Mouse (Mus musculus) liver, embryonic 15.5 days (tissue): ENCODE data around the gene Ubl4b. TPM values are rescaled to one million over a fixed set of nuclear protein-coding genes. Genes with fewer than 3 reads are reported as not detected.

ENCODE experiments used
- ATAC-seq: fragments of 200-750 bp; cut with Nextera tagmentation; 2 replicates; pipeline ENCODE4 v1.8.0; 2017; ENCODE audit warnings: moderate number of reproducible peaks, mild to moderate bottlenecking, moderate library complexity; ENCODE audit not compliant: insufficient read depth
- H3K27ac ChIP-seq: fragments of 300-500 bp; sonication (generic); replicated peaks from 2 replicates; pipeline ENCODE4 v1.5.1; 2015; ENCODE audit warnings: mild to moderate bottlenecking, inconsistent platforms
- H3K27me3 ChIP-seq: fragments of 300-500 bp; sonication (generic); 2 replicates; pipeline ENCODE4 v1.6.1; 2015; ENCODE audit warnings: mild to moderate bottlenecking, inconsistent platforms
- H3K36me3 ChIP-seq: fragments of 300-500 bp; sonication (generic); replicated peaks from 2 replicates; pipeline ENCODE4 v1.6.1; 2015; ENCODE audit warnings: moderate library complexity, mild to moderate bottlenecking, inconsistent platforms
- H3K4me1 ChIP-seq: fragments of 300-500 bp; sonication (generic); replicated peaks from 2 replicates; pipeline ENCODE4 v1.6.1; 2015; ENCODE audit warnings: inconsistent platforms
- H3K4me2 ChIP-seq: fragments of 300-500 bp; sonication (generic); 2 replicates; pipeline ENCODE4 v1.6.1; 2015; ENCODE audit warnings: moderate library complexity, mild to moderate bottlenecking, inconsistent platforms
- H3K4me3 ChIP-seq: fragments of 300-500 bp; sonication (generic); replicated peaks from 2 replicates; pipeline ENCODE4 v1.5.1; 2015; ENCODE audit warnings: mild to moderate bottlenecking, inconsistent platforms
- H3K9ac ChIP-seq: fragments of 300-500 bp; sonication (generic); 2 replicates; pipeline ENCODE4 v1.6.1; 2015; ENCODE audit warnings: moderate library complexity, mild to moderate bottlenecking, inconsistent platforms
- H3K9me3 ChIP-seq: fragments of 300-500 bp; sonication (generic); replicated peaks from 2 replicates; pipeline ENCODE4 v1.6.1; 2016; ENCODE audit warnings: inconsistent platforms
- WGBS: fragments of 180-500 bp; shearing (Covaris S2); methylation state at CpG from one replicate; pipeline ENCODE4 v1.1.7; 2015; ENCODE audit warnings: mixed read lengths; ENCODE audit not compliant: insufficient replicate concordance; 5-methylcytosine and 5-hydroxymethylcytosine counted together
- polyA plus RNA-seq: library from polyadenylated mRNA; unstranded; fragments of >200 nt; fragmentation: Nextera tagmentation; extraction: Ambion mirVana; gene quantifications from 2 replicates; pipeline ENCODE4 v1.2.1, GENCODE M21; 2015

Ubl4b gene
- polyA plus RNA-seq, 1 experiment from 2014 or later = not detected

DNA sequence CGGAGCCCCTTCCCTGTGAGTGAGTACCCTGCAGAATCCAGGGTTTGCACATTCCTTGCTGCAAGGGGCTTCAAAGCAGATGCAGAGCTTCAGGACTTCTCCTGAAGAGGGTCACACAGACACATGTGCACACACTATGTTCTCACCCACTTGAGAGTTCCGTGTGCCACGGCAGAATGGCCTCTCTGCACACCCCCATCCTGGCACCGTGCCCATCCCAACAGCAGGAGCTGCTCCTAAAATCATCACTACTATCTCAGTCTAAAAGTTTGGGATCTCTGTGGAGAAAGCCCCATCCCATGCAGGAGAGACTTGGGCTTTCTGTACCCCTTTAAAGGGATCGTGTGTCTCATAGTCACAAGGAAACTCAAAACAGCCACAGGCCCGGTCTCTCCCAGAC, 31.6 kb upstream of the Ubl4b start:
- Histone ChIP-seq H3K4me1 (no peaks in the 10 kb centered on the region), H3K4me3 (no peak overlapping the region), H3K27me3 (peaks cover 98% of the 10 kb centered on the region), H3K4me2 (no peak overlapping the region), H3K36me3 (no peaks in the 10 kb centered on the region), H3K27ac (no peak overlapping the region), H3K9me3 (no peaks in the 10 kb centered on the region), H3K9ac (no peak overlapping the region)
- no peak for ATAC-seq
- 60% methylated on average over 6 of the region's 6 CpGs for WGBS

DNA sequence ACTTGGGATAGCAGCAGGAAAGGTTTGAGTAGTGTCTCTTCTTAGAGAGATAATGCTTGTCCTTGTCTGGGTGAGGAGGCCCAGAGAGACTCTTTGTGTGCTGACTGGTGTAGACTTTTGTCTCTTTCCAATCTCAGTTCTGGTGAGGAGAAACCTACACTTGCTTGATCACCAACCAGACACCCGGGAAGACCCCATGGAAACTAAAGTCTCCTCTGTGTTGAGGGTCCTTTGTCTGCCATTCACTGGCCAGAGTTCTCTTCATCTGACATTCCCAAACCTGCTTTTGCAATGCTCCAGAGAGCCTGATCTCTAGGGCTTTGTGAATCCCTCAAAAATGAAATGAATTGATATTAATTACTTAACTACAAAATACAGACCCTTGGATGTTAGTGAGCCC, 29.0 kb upstream of the Ubl4b start:
- Histone ChIP-seq H3K4me1 (no peaks in the 10 kb centered on the region), H3K9ac (no peak overlapping the region), H3K4me3 (no peak overlapping the region), H3K27me3 (peaks cover 100% of the 10 kb centered on the region), H3K4me2 (no peak overlapping the region), H3K36me3 (no peaks in the 10 kb centered on the region), H3K9me3 (no peaks in the 10 kb centered on the region), H3K27ac (no peak overlapping the region)
- ATAC-seq = no peak
- 15% methylated on average over 1 of the region's 1 CpGs for WGBS

DNA sequence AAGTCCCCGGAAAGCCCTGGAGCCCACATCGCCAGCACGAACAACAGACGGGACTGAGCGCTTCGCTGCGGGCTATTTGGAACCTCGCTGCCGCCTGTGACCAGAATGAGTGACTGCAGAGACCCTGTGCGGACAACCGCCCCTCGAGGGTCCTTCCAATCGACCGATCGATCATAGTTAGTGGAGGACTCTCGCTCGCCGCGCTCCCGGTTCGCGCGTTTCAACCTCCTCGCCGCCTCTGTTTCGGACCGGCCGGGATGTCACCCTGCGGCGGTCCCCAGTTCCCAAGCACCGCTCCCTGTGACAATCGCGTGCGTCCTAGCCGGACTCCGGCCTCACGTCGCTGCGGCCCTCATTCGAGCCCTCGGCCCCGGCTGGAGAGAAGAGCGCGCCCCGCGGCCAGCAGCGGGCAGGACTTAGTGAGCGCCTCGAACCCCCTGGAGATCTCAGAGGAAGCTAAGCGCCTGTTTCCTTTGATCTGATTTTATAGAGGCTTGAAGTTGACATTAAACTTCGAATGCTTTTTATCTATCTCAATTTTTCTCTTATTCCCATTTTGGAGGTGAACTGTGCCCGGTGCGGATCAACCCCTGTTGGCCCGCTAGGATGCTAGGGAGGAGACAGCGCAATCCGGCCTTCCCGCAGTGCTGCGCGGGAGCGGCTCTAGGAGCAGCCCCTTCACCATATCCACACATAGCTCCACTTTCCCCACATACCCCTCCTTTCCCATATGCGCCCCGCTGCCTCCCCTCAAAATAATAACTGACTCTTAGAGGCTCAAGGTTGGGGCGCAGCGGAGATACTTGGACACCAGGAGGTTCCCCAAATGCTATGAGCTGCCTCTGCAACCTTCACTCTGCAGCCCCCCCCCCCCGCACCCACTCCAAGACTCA, 28.2 kb upstream of the Ubl4b start:
- H3K4me2 ChIP-seq = peak overlapping the region; percentile 39

DNA sequence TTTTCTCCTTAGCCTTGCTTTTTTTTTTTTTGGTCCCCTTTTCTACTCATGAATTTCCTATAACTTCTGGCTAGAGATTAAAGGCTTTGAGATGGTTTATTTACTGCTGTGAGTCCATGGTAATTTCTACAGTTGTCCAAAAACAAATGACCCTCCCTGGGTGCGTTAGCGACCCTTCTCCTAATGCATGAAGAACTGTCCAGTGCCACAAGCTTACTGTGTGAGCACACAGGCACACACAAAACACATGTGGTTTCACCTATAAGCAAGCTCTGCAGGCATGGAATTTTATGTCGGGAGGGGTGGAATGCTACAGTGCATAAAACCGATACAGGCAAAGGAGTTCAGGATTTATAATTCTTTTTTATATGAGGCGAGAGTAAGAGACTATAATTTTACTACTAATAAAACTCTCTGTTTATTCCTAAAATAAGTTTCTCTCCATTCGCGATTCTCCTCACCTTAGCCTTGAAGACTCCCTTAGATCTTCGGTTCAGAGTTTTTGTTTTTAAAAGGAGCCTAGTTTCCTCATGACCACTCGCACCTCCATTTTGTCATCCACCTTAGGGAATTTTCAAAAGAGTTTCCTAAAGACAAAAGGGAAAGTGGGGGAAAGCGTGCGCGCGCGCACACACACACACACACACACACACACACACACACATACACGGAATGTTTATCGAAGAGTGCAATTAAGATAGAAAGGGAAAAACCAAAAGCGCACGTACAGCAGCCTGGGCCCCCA, 27.4 kb upstream of the Ubl4b start:
- 3% methylated on average over 18 of the region's 18 CpGs for WGBS
- no peaks in the 10 kb centered on the region for H3K36me3 ChIP-seq
- peaks cover 12% of the 10 kb centered on the region for H3K4me1 ChIP-seq
- peak overlapping the region; percentile 17; the same call in 1 of the 2 replicates for H3K4me3 ChIP-seq
- H3K9me3 ChIP-seq = no peaks in the 10 kb centered on the region
- ATAC-seq = no peak
- no peak overlapping the region for H3K9ac ChIP-seq
- H3K27ac ChIP-seq = no peak overlapping the region
- H3K4me2 ChIP-seq = peak overlapping the region; percentile 39
- peaks cover 92% of the 10 kb centered on the region for H3K27me3 ChIP-seq

More for the DNA sequence above, 28.2 kb upstream of the Ubl4b start:
- peak overlapping the region; percentile 17 for H3K4me3 ChIP-seq
- 2% methylated on average over 65 of the region's 65 CpGs for WGBS
- no peak overlapping the region for H3K27ac ChIP-seq
- H3K9me3 ChIP-seq = no peaks in the 10 kb centered on the region
- H3K9ac ChIP-seq = no peak overlapping the region
- H3K4me1 ChIP-seq = peaks cover 4% of the 10 kb centered on the region
- H3K27me3 ChIP-seq = peaks cover 99% of the 10 kb centered on the region
- ATAC-seq = no peak
- H3K36me3 ChIP-seq = no peaks in the 10 kb centered on the region

DNA sequence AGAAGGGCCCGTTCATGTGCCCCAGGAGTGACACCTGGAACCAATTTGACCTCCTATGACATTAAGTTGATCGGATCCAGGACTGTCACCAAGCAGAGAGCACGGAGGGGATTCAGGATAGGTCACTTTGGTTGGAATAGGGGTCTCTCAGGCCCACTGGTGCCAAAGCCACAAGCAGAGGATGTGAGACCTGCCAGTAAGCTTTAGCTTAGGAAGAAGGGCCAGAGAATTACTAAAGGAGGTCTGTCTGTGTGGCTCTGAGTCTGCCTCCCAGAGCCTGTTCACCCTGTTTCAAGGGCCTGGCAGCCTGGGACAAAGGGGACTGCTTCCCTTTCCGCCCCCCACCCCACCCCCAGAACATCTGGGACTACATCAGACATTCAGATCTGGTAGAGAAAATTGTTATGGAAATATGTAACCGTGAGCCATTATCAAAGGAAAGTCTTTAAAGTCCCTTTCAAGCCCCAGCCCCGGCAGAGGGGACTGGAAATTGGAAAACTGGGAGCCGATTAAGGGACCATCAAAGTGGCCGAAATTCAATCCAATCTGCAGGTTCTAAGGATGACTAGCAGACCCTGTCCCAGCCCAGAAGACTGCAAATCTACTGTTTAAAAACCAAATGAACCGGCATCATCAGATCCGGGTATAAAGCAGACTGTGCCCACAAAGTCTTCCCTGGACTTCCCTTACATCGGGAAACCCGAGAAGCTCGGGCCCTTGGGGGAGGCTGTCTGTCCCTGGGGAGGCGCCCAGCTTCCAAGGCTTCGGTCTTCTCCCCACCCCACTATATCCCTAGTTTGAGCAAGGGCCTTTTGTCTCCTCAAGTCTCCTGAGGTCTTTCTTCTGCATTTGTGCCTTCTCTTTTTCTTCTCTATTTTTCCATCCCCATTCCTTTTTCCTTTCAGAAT, 26.5 kb upstream of the Ubl4b start:
- ATAC-seq = no peak
- peaks cover 82% of the 10 kb centered on the region for H3K27me3 ChIP-seq
- WGBS = 6% methylated on average over 15 of the region's 15 CpGs
- no peak overlapping the region for H3K4me3 ChIP-seq
- H3K9me3 ChIP-seq = no peaks in the 10 kb centered on the region
- H3K9ac ChIP-seq = no peak overlapping the region
- H3K4me1 ChIP-seq = peaks cover 12% of the 10 kb centered on the region
- H3K36me3 ChIP-seq = no peaks in the 10 kb centered on the region
- no peak overlapping the region for H3K4me2 ChIP-seq
- H3K27ac ChIP-seq = no peak overlapping the region

DNA sequence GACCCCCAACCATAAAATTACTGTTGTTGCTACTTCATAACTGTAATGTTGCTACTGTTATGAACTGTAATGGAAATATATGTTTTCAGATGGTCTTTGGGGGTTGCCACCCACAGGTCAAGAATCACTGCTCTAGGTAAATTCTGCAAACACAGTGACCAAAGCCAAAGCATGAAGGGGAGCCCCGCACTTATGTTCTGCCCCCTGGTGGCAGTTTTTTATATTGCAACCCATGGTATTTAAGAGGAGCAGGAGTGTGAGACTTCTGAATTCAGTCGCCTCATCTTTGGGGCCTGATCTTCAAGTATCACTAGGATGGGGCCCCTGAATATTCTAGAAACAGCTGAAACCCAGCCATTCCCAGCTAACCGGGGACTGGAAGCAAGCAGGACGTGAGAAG, 24.6 kb upstream of the Ubl4b start:
- H3K9me3 ChIP-seq = no peaks in the 10 kb centered on the region
- no peaks in the 10 kb centered on the region for H3K36me3 ChIP-seq
- 4% methylated on average over 4 of the region's 4 CpGs for WGBS
- no peak overlapping the region for H3K27ac ChIP-seq
- no peak for ATAC-seq
- peaks cover 63% of the 10 kb centered on the region for H3K27me3 ChIP-seq
- no peak overlapping the region for H3K9ac ChIP-seq
- H3K4me2 ChIP-seq = no peak overlapping the region
- H3K4me1 ChIP-seq = peaks cover 12% of the 10 kb centered on the region
- no peak overlapping the region for H3K4me3 ChIP-seq

DNA sequence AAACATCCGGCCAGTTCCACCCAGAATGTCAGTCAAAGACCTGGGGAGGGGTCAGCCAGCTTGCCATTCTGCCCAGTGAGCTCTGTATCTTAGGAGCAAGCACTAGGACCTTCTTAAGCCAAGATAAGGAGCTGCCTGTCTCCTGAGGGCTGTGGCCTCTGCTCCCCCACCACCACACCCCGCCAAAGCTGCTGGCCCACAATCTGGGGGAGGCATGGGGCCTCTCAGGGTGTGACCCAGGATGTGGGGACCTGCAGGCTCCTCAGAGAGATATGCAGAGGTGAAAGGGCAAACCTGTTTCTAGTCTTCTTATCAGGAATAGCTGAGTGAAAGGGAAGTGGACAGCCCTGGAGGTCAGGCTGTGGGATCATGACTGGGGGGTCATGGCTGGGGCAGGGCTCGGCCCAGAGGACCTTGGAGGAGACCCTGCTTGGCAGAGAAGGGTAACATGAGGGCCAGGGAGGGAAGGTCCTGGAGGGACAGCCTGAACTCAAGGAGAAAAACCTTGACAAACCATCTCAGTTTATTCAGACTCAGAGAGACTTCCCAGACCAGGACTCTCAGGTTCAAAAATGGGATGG, 23.0 kb upstream of the Ubl4b start:
- H3K4me2 ChIP-seq = no peak overlapping the region
- H3K9ac ChIP-seq = no peak overlapping the region
- ATAC-seq = peak; percentile 88
- WGBS = 12% methylated on average over 3 of the region's 3 CpGs
- no peak overlapping the region for H3K27ac ChIP-seq
- no peaks in the 10 kb centered on the region for H3K9me3 ChIP-seq
- H3K4me1 ChIP-seq = peaks cover 12% of the 10 kb centered on the region
- H3K36me3 ChIP-seq = no peaks in the 10 kb centered on the region
- peaks cover 48% of the 10 kb centered on the region for H3K27me3 ChIP-seq
- H3K4me3 ChIP-seq = no peak overlapping the region

DNA sequence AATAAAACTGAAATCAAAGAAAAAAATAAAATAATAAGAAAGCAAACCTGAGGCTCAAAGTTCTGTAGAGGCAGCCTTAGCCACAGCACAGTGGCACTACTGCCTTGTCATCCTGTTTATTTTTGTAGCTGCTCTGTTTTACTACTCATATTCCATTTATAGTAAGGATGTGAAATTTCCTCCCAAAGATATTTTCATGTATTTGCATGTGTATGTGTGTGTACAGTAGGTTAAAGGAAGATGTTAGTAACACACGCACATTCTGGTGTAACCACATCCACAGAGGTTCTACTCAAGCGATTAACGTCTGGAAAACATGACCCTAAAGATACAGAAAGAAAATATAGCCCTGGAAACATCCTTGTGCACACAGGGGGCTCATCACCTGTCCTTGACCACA, 21.9 kb upstream of the Ubl4b start:
- Histone ChIP-seq H3K4me2 (no peak overlapping the region), H3K36me3 (no peaks in the 10 kb centered on the region), H3K27ac (no peak overlapping the region), H3K9ac (no peak overlapping the region), H3K4me3 (no peak overlapping the region), H3K9me3 (no peaks in the 10 kb centered on the region), H3K4me1 (peaks cover 12% of the 10 kb centered on the region), H3K27me3 (peaks cover 37% of the 10 kb centered on the region)
- no peak for ATAC-seq
- WGBS = 64% methylated on average over 3 of the region's 3 CpGs

DNA sequence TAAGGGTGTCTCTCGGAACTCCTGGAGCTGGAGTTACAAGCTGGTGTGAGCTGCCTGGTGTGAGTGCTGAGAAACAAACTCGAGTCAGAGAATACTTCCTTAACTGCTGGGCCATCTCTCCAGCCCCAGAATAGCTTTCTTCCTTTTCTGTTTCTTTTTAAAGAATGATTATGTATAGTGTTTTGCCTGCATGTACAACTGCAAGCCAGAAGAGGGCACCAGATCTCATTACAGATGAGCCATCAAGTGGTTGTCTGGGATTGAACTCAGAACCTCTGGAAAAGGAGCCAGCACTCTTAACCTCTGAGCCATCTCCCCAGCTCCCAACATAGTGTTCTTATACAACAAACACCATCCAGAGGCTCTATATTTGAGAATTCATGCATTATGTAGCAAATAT, 16.3 kb upstream of the Ubl4b start:
- H3K9me3 ChIP-seq = no peaks in the 10 kb centered on the region
- H3K27me3 ChIP-seq = peaks cover 10% of the 10 kb centered on the region; the same call in 1 of the 2 replicates
- H3K4me1 ChIP-seq = no peaks in the 10 kb centered on the region; the same call in 1 of the 2 replicates
- no peak overlapping the region for H3K9ac ChIP-seq
- no peak for ATAC-seq
- 41% methylated on average over 2 of the region's 2 CpGs for WGBS
- no peaks in the 10 kb centered on the region for H3K36me3 ChIP-seq
- no peak overlapping the region for H3K4me2 ChIP-seq
- no peak overlapping the region for H3K27ac ChIP-seq
- H3K4me3 ChIP-seq = no peak overlapping the region

DNA sequence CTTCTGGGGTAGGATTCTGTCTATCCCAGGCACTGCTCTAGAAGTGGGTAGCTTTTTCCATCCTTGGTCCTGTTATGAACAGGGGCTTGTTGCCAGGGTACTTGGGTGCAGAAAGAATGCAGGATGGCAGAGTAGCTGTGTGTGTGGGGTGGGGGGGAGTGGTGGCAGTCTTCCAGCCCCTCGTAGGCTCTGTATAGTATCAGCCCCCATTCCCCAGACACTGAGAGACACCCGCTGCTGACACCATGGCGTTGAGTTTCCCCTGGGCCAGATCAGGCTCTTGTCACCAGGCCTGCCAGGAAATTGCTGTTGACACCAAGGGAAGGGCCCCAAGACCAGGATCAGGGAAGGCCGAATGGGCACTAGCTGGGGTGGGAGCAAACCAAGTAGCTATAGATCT, 13.8 kb upstream of the Ubl4b start:
- WGBS = 58% methylated on average over 4 of the region's 4 CpGs
- no peak overlapping the region for H3K4me3 ChIP-seq

More for the DNA sequence above, 13.8 kb upstream of the Ubl4b start:
- Histone ChIP-seq H3K9me3 (no peaks in the 10 kb centered on the region), H3K36me3 (no peaks in the 10 kb centered on the region), H3K27me3 (peaks cover 10% of the 10 kb centered on the region; the same call in 1 of the 2 replicates), H3K27ac (no peak overlapping the region), H3K4me1 (no peaks in the 10 kb centered on the region; the same call in 1 of the 2 replicates), H3K9ac (no peak overlapping the region), H3K4me2 (no peak overlapping the region)
- no peak for ATAC-seq
